Mouse (Mus musculus) liver, postnatal 0 days (tissue): ENCODE measurements at regions not wholly inside any gene's neighbourhood (a gene's known extent, or its start where the extent isn't known, plus 50 kb on each side); places are given as distances from the start of the nearest gene placed in this dataset.

Experiments used
- ATAC-seq: fragments of 200-750 bp; cut with Nextera tagmentation; 2 replicates; pipeline ENCODE4 v1.8.0; 2017; ENCODE audit warnings: mild to moderate bottlenecking, moderate library complexity
- DNase-seq: peaks from one replicate; pipeline ENCODE4 v3.0.0-alpha.2; 2016
- H3K27ac ChIP-seq: fragments of 300-500 bp; sonication (generic); 2 replicates; pipeline ENCODE4 v1.5.1; 2014; ENCODE audit warnings: antibody characterized with exemption, moderate library complexity, mild to moderate bottlenecking, low read depth
- H3K27me3 ChIP-seq: fragments of 300-500 bp; sonication (generic); 2 replicates; pipeline ENCODE4 v1.6.1; 2014; ENCODE audit warnings: low read length, control low read depth, mixed read lengths; ENCODE audit not compliant: insufficient read depth
- H3K36me3 ChIP-seq: fragments of 300-500 bp; sonication (generic); replicated peaks from 2 replicates; pipeline ENCODE4 v1.6.1; 2014; ENCODE audit warnings: mild to moderate bottlenecking, control low read depth, low read length, moderate library complexity, mixed read lengths; ENCODE audit not compliant: insufficient read depth
- H3K4me1 ChIP-seq: fragments of 300-500 bp; sonication (generic); 2 replicates; pipeline ENCODE4 v1.6.1; 2014; ENCODE audit warnings: antibody characterized with exemption, mild to moderate bottlenecking, control low read depth; ENCODE audit not compliant: insufficient read depth
- H3K4me2 ChIP-seq: fragments of 300-500 bp; sonication (generic); 2 replicates; pipeline ENCODE4 v1.6.1; 2014; ENCODE audit warnings: low read depth, mild to moderate bottlenecking, low read length, moderate library complexity, mixed read lengths
- H3K4me3 ChIP-seq: fragments of 300-500 bp; sonication (generic); 2 replicates; pipeline ENCODE4 v1.5.1; 2014; ENCODE audit warnings: low read depth, low read length
- H3K9ac ChIP-seq: fragments of 300-500 bp; sonication (generic); replicated peaks from 2 replicates; pipeline ENCODE4 v1.6.1; 2014; ENCODE audit warnings: mild to moderate bottlenecking, moderate library complexity
- H3K9me3 ChIP-seq: fragments of 300-500 bp; sonication (generic); 2 replicates; pipeline ENCODE4 v1.6.1; 2016; ENCODE audit warnings: mild to moderate bottlenecking, control low read depth, low read length, mixed read lengths
- CTCF ChIP-seq: sonication (generic); IDR thresholded peaks from 2 replicates; pipeline ENCODE4 v1.5.1; 2016; ENCODE audit warnings: antibody characterized with exemption, low read depth
- EP300 ChIP-seq: IDR thresholded peaks from 2 replicates; pipeline ENCODE4 v1.6.1; 2016; ENCODE audit warnings: antibody characterized with exemption, low read depth, mild to moderate bottlenecking
- WGBS: fragments of 180-500 bp; shearing (Covaris S2); extraction: QIAGEN DNeasy Blood & Tissue Kit; methylation state at CpG from one replicate; pipeline ENCODE4 v1.1.7; 2014; ENCODE audit not compliant: insufficient replicate concordance; 5-methylcytosine and 5-hydroxymethylcytosine counted together

GRCm38 (mm10) chr10:97047566-97047965, 430.8 kb downstream of the Btg1 start:
- H3K9me3 ChIP-seq: no peaks in the 10 kb centered on the region
- no peak overlapping the region for H3K4me2 ChIP-seq
- TF ChIP-seq EP300 (no peak), CTCF (no peak)
- no peak for DNase-seq
- no peak overlapping the region for H3K27ac ChIP-seq
- no peaks in the 10 kb centered on the region for H3K27me3 ChIP-seq
- H3K4me1 ChIP-seq: no peaks in the 10 kb centered on the region
- H3K4me3 ChIP-seq: no peak overlapping the region
- H3K9ac ChIP-seq: no peak overlapping the region
- 83% methylated on average over 2 of the region's 2 CpGs for WGBS
- H3K36me3 ChIP-seq: no peaks in the 10 kb centered on the region
- ATAC-seq: no peak

- DNase-seq (no peak), ATAC-seq (no peak)
- H3K4me3 ChIP-seq: no peak overlapping the region
- H3K36me3 ChIP-seq: no peaks in the 10 kb centered on the region
- H3K4me2 ChIP-seq: no peak overlapping the region
- WGBS: 65% methylated on average over 2 of the region's 2 CpGs
- H3K4me1 ChIP-seq: no peaks in the 10 kb centered on the region
- H3K27me3 ChIP-seq: no peaks in the 10 kb centered on the region
- no peak for TF ChIP-seq CTCF
- no peak for TF ChIP-seq EP300
- no peak overlapping the region for H3K9ac ChIP-seq
- no peaks in the 10 kb centered on the region for H3K9me3 ChIP-seq
- H3K27ac ChIP-seq: no peak overlapping the region
These were observed 431.2 kb downstream of the Btg1 start for GRCm38 (mm10) chr10:97047996-97048395.

DNA sequence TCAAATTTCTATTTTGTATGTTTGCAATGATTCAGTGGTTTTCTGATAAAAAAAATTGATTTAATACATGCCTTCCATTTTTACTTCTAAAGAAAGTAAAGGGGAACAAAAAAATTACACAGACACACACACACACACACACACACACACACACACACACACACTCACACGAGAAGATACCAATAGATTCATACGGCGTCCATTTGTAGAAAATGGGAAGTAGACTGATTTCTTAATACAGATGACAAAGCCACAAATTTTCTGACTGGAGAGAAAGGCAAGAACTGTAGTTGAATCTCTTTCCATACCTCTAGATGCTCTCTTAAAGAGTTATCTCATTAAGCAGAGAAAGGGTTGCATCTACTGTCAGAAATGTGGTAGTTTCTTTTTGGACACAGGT, 424.9 kb upstream of the Dcn start:
- Histone ChIP-seq H3K9ac (no peak overlapping the region), H3K36me3 (no peaks in the 10 kb centered on the region), H3K4me3 (no peak overlapping the region), H3K4me1 (no peaks in the 10 kb centered on the region), H3K9me3 (no peaks in the 10 kb centered on the region), H3K27ac (no peak overlapping the region), H3K4me2 (no peak overlapping the region), H3K27me3 (no peaks in the 10 kb centered on the region)
- no peak for TF ChIP-seq EP300
- TF ChIP-seq CTCF: no peak
- DNase-seq (no peak), ATAC-seq (no peak)
- 53% methylated on average over 3 of the region's 3 CpGs for WGBS

- DNase-seq (no peak), ATAC-seq (no peak)
- Histone ChIP-seq H3K27ac (no peak overlapping the region), H3K36me3 (no peaks in the 10 kb centered on the region), H3K4me3 (no peak overlapping the region), H3K9ac (no peak overlapping the region), H3K9me3 (no peaks in the 10 kb centered on the region), H3K27me3 (no peaks in the 10 kb centered on the region), H3K4me1 (no peaks in the 10 kb centered on the region), H3K4me2 (no peak overlapping the region)
- 83% methylated on average over 3 of the region's 3 CpGs for WGBS
- no peak for TF ChIP-seq CTCF
- no peak for TF ChIP-seq EP300
These were observed 417.4 kb upstream of the Dcn start for GRCm38 (mm10) chr10:97061961-97062360.

DNA sequence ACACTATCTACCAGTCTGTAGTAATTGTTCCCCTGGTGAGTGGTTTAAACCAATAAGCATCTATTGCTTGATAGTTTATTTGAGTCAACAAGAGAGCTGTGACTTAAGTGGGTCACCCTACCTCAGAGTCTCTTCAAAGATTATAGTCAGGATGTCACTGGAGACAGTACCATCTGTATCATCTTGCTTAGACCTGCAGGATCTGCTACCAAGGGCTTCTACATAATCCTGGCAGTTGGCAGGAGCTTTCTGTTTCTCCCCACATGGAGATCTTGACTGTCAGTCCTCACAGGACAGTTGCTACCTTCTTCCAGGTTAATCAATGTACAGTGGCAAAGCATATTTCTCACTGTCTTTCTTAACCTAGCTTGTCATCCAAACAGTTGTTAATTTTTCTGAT, 414.9 kb upstream of the Dcn start:
- ATAC-seq: no peak
- Histone ChIP-seq H3K9ac (no peak overlapping the region), H3K27me3 (no peaks in the 10 kb centered on the region), H3K27ac (no peak overlapping the region), H3K4me3 (no peak overlapping the region), H3K36me3 (no peaks in the 10 kb centered on the region), H3K4me1 (no peaks in the 10 kb centered on the region), H3K4me2 (no peak overlapping the region), H3K9me3 (no peaks in the 10 kb centered on the region)
- no peak for DNase-seq
- TF ChIP-seq CTCF (no peak), EP300 (no peak)

GRCm38 (mm10) chr10:97078022-97078473, 401.4 kb upstream of the Dcn start:
- Histone ChIP-seq H3K9me3 (no peaks in the 10 kb centered on the region), H3K27me3 (no peaks in the 10 kb centered on the region), H3K36me3 (no peaks in the 10 kb centered on the region), H3K4me3 (no peak overlapping the region), H3K4me2 (no peak overlapping the region), H3K27ac (no peak overlapping the region), H3K4me1 (no peaks in the 10 kb centered on the region), H3K9ac (no peak overlapping the region)
- TF ChIP-seq CTCF: no peak
- no peak for TF ChIP-seq EP300
- WGBS: 81% methylated on average over 5 of the region's 5 CpGs
- ATAC-seq (no peak), DNase-seq (no peak)

DNA sequence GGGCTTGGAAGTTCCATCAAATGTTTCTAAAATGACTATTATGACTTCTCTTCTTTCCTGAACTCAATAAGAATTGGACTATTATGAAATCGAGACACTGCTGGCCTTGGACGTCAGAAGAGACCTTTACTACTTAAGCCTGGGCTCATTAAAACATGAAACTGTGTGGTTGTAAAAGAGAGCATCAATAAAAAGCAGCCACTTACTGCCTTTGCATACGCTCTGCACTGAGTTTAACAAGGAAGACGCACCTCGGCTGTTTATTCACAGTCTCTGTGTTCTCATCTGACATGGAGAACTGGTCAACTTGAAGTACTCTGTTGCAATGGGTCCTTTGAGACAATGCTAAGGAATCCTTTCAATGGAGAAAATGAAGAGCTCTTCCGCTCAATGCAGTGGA, 399.8 kb upstream of the Dcn start:
- Histone ChIP-seq H3K27ac (no peak overlapping the region), H3K4me1 (no peaks in the 10 kb centered on the region), H3K9me3 (no peaks in the 10 kb centered on the region), H3K27me3 (no peaks in the 10 kb centered on the region), H3K36me3 (no peaks in the 10 kb centered on the region), H3K4me3 (no peak overlapping the region), H3K4me2 (no peak overlapping the region), H3K9ac (no peak overlapping the region)
- 88% methylated on average over 6 of the region's 6 CpGs for WGBS
- ATAC-seq: no peak
- DNase-seq: no peak
- TF ChIP-seq CTCF (no peak), EP300 (no peak)
